Mouse (Mus musculus) kidney, postnatal 0 days (tissue): ENCODE measurements around the gene Per2. TPM values are rescaled to one million over a fixed set of nuclear protein-coding genes. Genes with fewer than 3 reads are reported as not detected.

Experiments used
- ATAC-seq: fragments of 200-750 bp; cut with Nextera tagmentation; replicated peaks from 2 replicates; pipeline ENCODE4 v1.8.0; 2017; ENCODE audit warnings: low read depth, moderate number of reproducible peaks, moderate TSS enrichment, moderate library complexity; ENCODE audit not compliant: low FRiP score
- DNase-seq: peaks from one replicate; pipeline ENCODE4 v3.0.0-alpha.2; 2016; ENCODE audit warnings: low spot score
- H3K27ac ChIP-seq: fragments of 300-500 bp; sonication (generic); 2 replicates; pipeline ENCODE4 v1.5.1; 2014; ENCODE audit warnings: mild to moderate bottlenecking
- H3K27me3 ChIP-seq: fragments of 300-500 bp; sonication (generic); 2 replicates; pipeline ENCODE4 v1.6.1; 2014; ENCODE audit warnings: low read length, mixed read lengths; ENCODE audit not compliant: insufficient read depth
- H3K36me3 ChIP-seq: fragments of 300-500 bp; sonication (generic); 2 replicates; pipeline ENCODE4 v1.6.1; 2014; ENCODE audit warnings: low read length, mixed read lengths; ENCODE audit not compliant: insufficient read depth
- H3K4me1 ChIP-seq: fragments of 300-500 bp; sonication (generic); replicated peaks from 2 replicates; pipeline ENCODE4 v1.6.1; 2014; ENCODE audit warnings: antibody characterized with exemption, low read length, mixed read lengths; ENCODE audit not compliant: insufficient read depth
- H3K4me2 ChIP-seq: fragments of 300-500 bp; sonication (generic); 2 replicates; pipeline ENCODE4 v1.6.1; 2014; ENCODE audit warnings: mild to moderate bottlenecking, low read length, moderate library complexity, mixed read lengths
- H3K4me3 ChIP-seq: fragments of 300-500 bp; sonication (generic); replicated peaks from 2 replicates; pipeline ENCODE4 v1.5.1; 2014; ENCODE audit warnings: low read depth, low read length
- H3K9ac ChIP-seq: fragments of 300-500 bp; sonication (generic); 2 replicates; pipeline ENCODE4 v1.6.1; 2014; ENCODE audit warnings: low read depth, low read length
- H3K9me3 ChIP-seq: fragments of 300-500 bp; sonication (generic); replicated peaks from 2 replicates; pipeline ENCODE4 v1.6.1; 2016; ENCODE audit warnings: low read length, inconsistent platforms, mixed read lengths
- CTCF ChIP-seq: IDR thresholded peaks from 2 replicates; pipeline ENCODE4 v1.5.1; 2016; ENCODE audit warnings: antibody characterized with exemption, low read depth, mild to moderate bottlenecking, moderate library complexity
- WGBS: fragments of 180-500 bp; shearing (Covaris S2); extraction: QIAGEN DNeasy Blood & Tissue Kit; methylation state at CpG from one replicate; pipeline ENCODE4 v1.1.7; 2014; 5-methylcytosine and 5-hydroxymethylcytosine counted together
- polyA plus RNA-seq: library from polyadenylated mRNA; unstranded; fragments of >200 nt; fragmentation: Nextera tagmentation; extraction: Ambion mirVana; gene quantifications from 2 replicates; pipeline ENCODE4 v1.2.1, GENCODE M21; 2015

Gene Per2
- polyA plus RNA-seq: 2.3 and 2.7 TPM in 2 replicates

- H3K36me3 ChIP-seq: no peaks in the 10 kb centered on the region
- H3K27me3 ChIP-seq: no peaks in the 10 kb centered on the region
- H3K4me1 ChIP-seq: peaks cover 47% of the 10 kb centered on the region
- WGBS: under 1% methylated on average over 91 of the region's 91 CpGs
- peak within 1 kb of the TSS; percentile 75 for H3K27ac ChIP-seq
- H3K4me2 ChIP-seq: peak within 1 kb of the TSS; percentile 85
- H3K9ac ChIP-seq: peak within 1 kb of the TSS; percentile 80
- TF ChIP-seq CTCF: peak; percentile 53
- peak; percentile 91 for ATAC-seq
- peak within 1 kb of the TSS; percentile 69 for H3K4me3 ChIP-seq
- no peaks in the 10 kb centered on the region for H3K9me3 ChIP-seq
- DNase-seq: peak; percentile 99
Observed at GRCm38 (mm10) chr1:91459059-91459809, at the start of gene Per2. Per2 (minus strand) TSS chr1:91459324.

- 59% methylated on average over 3 of the region's 3 CpGs for WGBS
- Histone ChIP-seq H3K9me3 (no peaks in the 10 kb centered on the region), H3K27me3 (no peaks in the 10 kb centered on the region), H3K9ac (no peak overlapping the region), H3K4me3 (no peak overlapping the region), H3K4me1 (no peaks in the 10 kb centered on the region), H3K36me3 (peaks cover 15% of the 10 kb centered on the region; the same call in 1 of the 2 replicates), H3K27ac (no peak overlapping the region), H3K4me2 (no peak overlapping the region)
- no peak for ATAC-seq
- no peak for DNase-seq
- TF ChIP-seq CTCF: no peak
Observed at GRCm38 (mm10) chr1:91504615-91505014, 45.5 kb upstream of the Per2 start.

- DNase-seq (no peak), ATAC-seq (no peak)
- 91% methylated on average over 6 of the region's 6 CpGs for WGBS
- Histone ChIP-seq H3K27me3 (no peaks in the 10 kb centered on the region), H3K9me3 (no peaks in the 10 kb centered on the region), H3K4me1 (peaks cover 8% of the 10 kb centered on the region), H3K27ac (no peak overlapping the region), H3K4me2 (no peak overlapping the region), H3K9ac (no peak overlapping the region), H3K4me3 (no peak overlapping the region), H3K36me3 (peaks cover 8% of the 10 kb centered on the region; the same call in 1 of the 2 replicates)
- TF ChIP-seq CTCF: no peak
Observed at GRCm38 (mm10) chr1:91498579-91498978, 39.5 kb upstream of the Per2 start.

- 31% methylated on average over 5 of the region's 5 CpGs for WGBS
- DNase-seq (no peak), ATAC-seq (no peak)
- no peak for TF ChIP-seq CTCF
- Histone ChIP-seq H3K36me3 (no peaks in the 10 kb centered on the region), H3K4me2 (peak overlapping the region; percentile 86), H3K9ac (peak overlapping the region; percentile 63), H3K9me3 (no peaks in the 10 kb centered on the region), H3K4me1 (peaks cover 8% of the 10 kb centered on the region), H3K27me3 (no peaks in the 10 kb centered on the region), H3K4me3 (peak overlapping the region; percentile 80), H3K27ac (no peak overlapping the region)
Observed at GRCm38 (mm10) chr1:91495321-91495720, 36.2 kb upstream of the Per2 start.

- H3K27ac ChIP-seq: no peak within 1 kb of the TSS
- no peaks in the 10 kb centered on the region for H3K27me3 ChIP-seq
- ATAC-seq (peak; percentile 96), DNase-seq (peak; percentile 95)
- no peaks in the 10 kb centered on the region for H3K9me3 ChIP-seq
- H3K4me1 ChIP-seq: peaks cover 8% of the 10 kb centered on the region
- WGBS: under 1% methylated on average over 79 of the region's 79 CpGs
- no peaks in the 10 kb centered on the region for H3K36me3 ChIP-seq
- peak within 1 kb of the TSS; percentile 80 for H3K4me3 ChIP-seq
- peak within 1 kb of the TSS; percentile 86 for H3K4me2 ChIP-seq
- TF ChIP-seq CTCF: no peak
- H3K9ac ChIP-seq: peak within 1 kb of the TSS; percentile 63
Observed at GRCm38 (mm10) chr1:91494457-91495140, 35.5 kb upstream of the Per2 start, which contains the start of gene Traf3ip1. Traf3ip1 (plus strand) TSS chr1:91494647.

GRCm38 (mm10) chr1:91493938-91494337, 34.8 kb upstream of the Per2 start:
- ATAC-seq: peak; percentile 2; the same call in 1 of the 2 replicates
- Histone ChIP-seq H3K27me3 (no peaks in the 10 kb centered on the region), H3K9me3 (no peaks in the 10 kb centered on the region), H3K36me3 (no peaks in the 10 kb centered on the region), H3K4me3 (peak overlapping the region; percentile 80; the same call in 1 of the 2 replicates), H3K4me1 (peaks cover 8% of the 10 kb centered on the region), H3K27ac (no peak overlapping the region), H3K9ac (no peak overlapping the region), H3K4me2 (peak overlapping the region; percentile 86)
- TF ChIP-seq CTCF: no peak
- DNase-seq: no peak
- WGBS: 37% methylated on average over 3 of the region's 3 CpGs
